Mouse (Mus musculus) liver, embryonic 14.5 days (tissue): ENCODE results near the gene Rfx4. TPM values are rescaled to one million over a fixed set of nuclear protein-coding genes. Genes with fewer than 3 reads are reported as not detected.

ENCODE experiments used
- ATAC-seq: fragments of 200-750 bp; cut with Nextera tagmentation; 2 replicates; pipeline ENCODE4 v1.8.0; 2017; ENCODE audit warnings: moderate number of reproducible peaks, mild to moderate bottlenecking, moderate library complexity; ENCODE audit not compliant: insufficient read depth
- DNase-seq, 3 experiments: peaks; one replicate each; pipeline ENCODE4 v3.0.0-alpha.2; 2012 to 2013; ENCODE audit warnings: low read depth in 3 of 3, low spot score in 3 of 3
- H3K27ac ChIP-seq: fragments of 300-500 bp; sonication (generic); 2 replicates; pipeline ENCODE4 v1.5.1; 2014; ENCODE audit warnings: moderate library complexity, mild to moderate bottlenecking, control low read depth, inconsistent platforms
- H3K27me3 ChIP-seq: fragments of 300-500 bp; sonication (generic); 2 replicates; pipeline ENCODE4 v1.6.1; 2014; ENCODE audit warnings: mild to moderate bottlenecking, low read length, moderate library complexity; ENCODE audit not compliant: control insufficient read depth, insufficient read depth
- H3K36me3 ChIP-seq: fragments of 300-500 bp; sonication (generic); replicated peaks from 2 replicates; pipeline ENCODE4 v1.6.1; 2014; ENCODE audit warnings: low read depth; ENCODE audit not compliant: control insufficient read depth, insufficient read depth
- H3K4me1 ChIP-seq, 2 experiments: fragments of 200-500 bp in 1 of 2; fragments of 300-500 bp in 1 of 2; sonication (generic) in 1 of 2; replicated peaks; 2 replicates each; pipeline ENCODE4 v1.6.1; 2012 to 2014; ENCODE audit warnings: antibody characterized with exemption in 1 of 2, inconsistent platforms in 1 of 2, low read length in 1 of 2; ENCODE audit not compliant: control insufficient read depth in 2 of 2, insufficient read depth in 2 of 2
- H3K4me2 ChIP-seq: fragments of 300-500 bp; sonication (generic); 2 replicates; pipeline ENCODE4 v1.6.1; 2014; ENCODE audit warnings: low read depth, mild to moderate bottlenecking, control low read depth, moderate library complexity
- H3K4me3 ChIP-seq, 2 experiments: fragments of 200-500 bp in 1 of 2; fragments of 300-500 bp in 1 of 2; sonication (generic) in 1 of 2; 2 replicates each; pipeline ENCODE4 v1.5.1; 2012 to 2014; ENCODE audit warnings: low read depth in 2 of 2, low read length in 2 of 2, mild to moderate bottlenecking in 2 of 2, control low read depth in 1 of 2, inconsistent platforms in 1 of 2, moderate library complexity in 1 of 2; ENCODE audit not compliant: insufficient read depth in 1 of 2
- H3K9ac ChIP-seq: fragments of 300-500 bp; sonication (generic); replicated peaks from 2 replicates; pipeline ENCODE4 v1.6.1; 2014; ENCODE audit warnings: mild to moderate bottlenecking, control low read depth, moderate library complexity
- H3K9me3 ChIP-seq: fragments of 300-500 bp; sonication (generic); 2 replicates; pipeline ENCODE4 v1.6.1; 2016; ENCODE audit warnings: low read length, mixed read lengths; ENCODE audit not compliant: control insufficient read depth
- CTCF ChIP-seq: IDR thresholded peaks from 2 replicates; pipeline ENCODE4 v1.5.1; 2016; ENCODE audit warnings: antibody characterized with exemption, low read depth, control low read depth
- EP300 ChIP-seq: IDR thresholded peaks from 2 replicates; pipeline ENCODE4 v1.6.1; 2016; ENCODE audit warnings: antibody characterized with exemption, low read depth
- WGBS: fragments of 180-500 bp; shearing (Covaris S2); extraction: QIAGEN DNeasy Blood & Tissue Kit; methylation state at CpG from one replicate; pipeline ENCODE4 v1.1.7; 2014; ENCODE audit not compliant: insufficient replicate concordance; 5-methylcytosine and 5-hydroxymethylcytosine counted together
- polyA plus RNA-seq, 2 experiments: library from polyadenylated mRNA; depleted of rRNA in 1 of 2; stranded (reverse) in 1 of 2; unstranded in 1 of 2; fragments of >200 nt; fragmentation: Nextera tagmentation in 1 of 2; extraction: Ambion mirVana in 1 of 2; gene quantifications; 2 replicates each; pipeline versions ENCODE4 v1.2.1 to v1.2.3; 2012 to 2014

The Rfx4 gene
- polyA plus RNA-seq, 2 experiments, result not detected

DNA sequence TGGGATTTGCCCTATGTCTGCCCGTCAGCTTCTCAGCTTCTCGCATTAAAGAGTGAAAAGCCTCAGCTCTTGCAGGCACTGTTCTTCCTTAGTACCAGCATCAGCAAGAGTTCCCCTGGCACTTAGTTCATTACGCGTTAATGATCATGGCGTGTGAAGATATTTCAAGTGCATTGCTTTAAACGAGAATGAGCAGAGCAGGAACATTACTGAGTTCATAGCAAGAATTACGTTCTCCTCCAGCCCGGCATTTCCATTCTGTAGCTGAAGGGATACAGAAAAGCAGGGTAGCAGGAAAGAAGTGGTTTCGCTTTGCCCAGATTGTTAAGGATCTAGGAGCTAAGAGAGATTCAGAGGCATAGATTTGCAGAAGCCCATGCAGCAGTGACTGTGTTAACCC is 151.0 kb downstream of the Rfx4 start:
- H3K27me3 ChIP-seq, result no peaks in the 10 kb centered on the region
- H3K4me2 ChIP-seq, result no peak overlapping the region
- H3K27ac ChIP-seq, result no peak overlapping the region
- ATAC-seq (no peak), DNase-seq (no peak)
- H3K9me3 ChIP-seq, result no peaks in the 10 kb centered on the region
- H3K36me3 ChIP-seq, result no peaks in the 10 kb centered on the region
- H3K4me3 ChIP-seq, result no peak overlapping the region
- H3K4me1 ChIP-seq, result peaks cover 0 to 5% of the 10 kb centered on the region in 2 experiments; a peak in 2 of 4 replicates
- no peak overlapping the region for H3K9ac ChIP-seq
- TF ChIP-seq CTCF, result no peak
- TF ChIP-seq EP300, result no peak
- 76% methylated on average over 9 of the region's 9 CpGs for WGBS

DNA sequence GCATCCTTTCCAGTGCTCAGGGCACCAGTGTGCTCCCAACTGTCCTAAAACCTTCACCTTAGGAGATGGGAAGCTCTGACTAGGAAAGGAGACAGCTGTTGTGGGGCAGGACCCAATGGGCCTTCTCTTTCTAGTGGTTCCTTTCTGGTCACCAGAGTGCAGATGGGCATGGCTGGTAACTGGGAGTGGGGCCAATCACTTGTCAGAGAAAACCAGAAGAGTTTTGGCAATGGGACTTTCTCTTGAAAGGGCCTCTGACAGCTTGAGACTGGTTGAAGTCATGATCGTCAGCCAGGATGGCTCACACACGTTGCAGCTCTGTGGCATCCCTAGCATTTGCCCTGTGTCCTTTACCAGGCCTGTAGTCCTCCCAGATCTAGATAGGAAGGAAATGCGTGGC is 152.1 kb downstream of the Rfx4 start:
- Histone ChIP-seq H3K9me3 (no peaks in the 10 kb centered on the region), H3K9ac (no peak overlapping the region), H3K27me3 (no peaks in the 10 kb centered on the region), H3K4me1 (peaks cover 0 to 2% of the 10 kb centered on the region in 2 experiments; a peak in 1 of 4 replicates), H3K36me3 (no peaks in the 10 kb centered on the region), H3K4me2 (no peak overlapping the region), H3K4me3 (no peak overlapping the region), H3K27ac (no peak overlapping the region)
- no peak for TF ChIP-seq CTCF
- TF ChIP-seq EP300, result no peak
- no peak for DNase-seq
- ATAC-seq, result no peak
- 33% methylated on average over 3 of the region's 3 CpGs for WGBS

DNA sequence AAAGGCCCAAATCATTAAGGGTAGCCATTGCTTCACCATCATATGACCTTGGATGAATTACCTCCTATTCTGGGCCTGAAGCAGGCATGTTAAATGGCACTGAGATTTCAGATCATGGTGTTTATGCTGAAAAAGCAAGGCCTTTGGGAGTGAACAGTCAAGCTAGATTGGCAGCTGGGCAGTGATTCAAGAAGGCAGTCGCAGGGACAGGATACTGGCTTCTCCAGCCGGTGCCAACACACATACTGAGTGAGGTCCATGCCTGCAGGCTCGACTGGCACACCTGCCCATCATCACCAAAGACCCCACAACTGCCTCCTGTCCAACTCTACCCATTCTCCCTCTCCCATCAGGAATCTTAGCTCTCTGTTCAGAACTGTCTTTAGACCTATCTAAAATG is 152.6 kb downstream of the Rfx4 start:
- Histone ChIP-seq H3K9me3 (no peaks in the 10 kb centered on the region), H3K4me2 (no peak overlapping the region), H3K36me3 (no peaks in the 10 kb centered on the region), H3K27ac (no peak overlapping the region), H3K4me3 (no peak overlapping the region), H3K27me3 (no peaks in the 10 kb centered on the region), H3K4me1 (peaks cover 0 to 2% of the 10 kb centered on the region in 2 experiments; a peak in 1 of 4 replicates), H3K9ac (no peak overlapping the region)
- DNase-seq, result no peak
- TF ChIP-seq CTCF (no peak), EP300 (no peak)
- ATAC-seq, result no peak
- WGBS, result 64% methylated on average over 3 of the region's 3 CpGs

- TF ChIP-seq EP300, result no peak
- no peak for TF ChIP-seq CTCF
- Histone ChIP-seq H3K9me3 (no peaks in the 10 kb centered on the region), H3K36me3 (no peaks in the 10 kb centered on the region), H3K4me3 (no peak overlapping the region), H3K9ac (no peak overlapping the region), H3K27ac (no peak overlapping the region), H3K4me2 (no peak overlapping the region), H3K27me3 (no peaks in the 10 kb centered on the region), H3K4me1 (no peaks in the 10 kb centered on the region)
- DNase-seq (no peak), ATAC-seq (no peak)
- 72% methylated on average over 17 of the region's 17 CpGs for WGBS
Observed at GRCm38 (mm10) chr10:84909021-84909801, 153.3 kb downstream of the Rfx4 start.

DNA sequence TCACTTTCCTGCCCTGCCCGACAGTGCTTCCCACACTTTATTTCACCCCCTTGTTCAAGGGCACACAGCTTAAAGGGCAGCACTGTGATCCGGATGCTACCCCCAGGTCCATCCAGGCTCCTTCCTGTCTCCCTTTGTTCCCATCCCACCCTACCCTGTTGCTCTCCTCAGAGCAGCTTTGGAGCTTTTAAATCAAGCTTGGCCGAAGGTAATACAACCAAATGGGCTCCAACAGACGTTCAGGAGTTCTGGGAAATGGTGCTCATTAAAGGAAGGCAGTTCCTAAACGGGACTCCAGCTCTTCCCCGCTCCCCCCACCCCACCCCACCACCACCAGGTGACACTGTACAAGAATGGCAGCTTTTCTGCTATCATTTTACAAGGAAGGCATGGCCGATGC is 154.3 kb downstream of the Rfx4 start:
- H3K4me2 ChIP-seq, result no peak overlapping the region
- ATAC-seq (no peak), DNase-seq (no peak)
- 35% methylated on average over 7 of the region's 7 CpGs for WGBS
- no peak overlapping the region for H3K27ac ChIP-seq
- H3K9me3 ChIP-seq, result no peaks in the 10 kb centered on the region
- H3K36me3 ChIP-seq, result no peaks in the 10 kb centered on the region
- TF ChIP-seq CTCF (no peak), EP300 (no peak)
- no peak overlapping the region for H3K4me3 ChIP-seq
- no peaks in the 10 kb centered on the region for H3K4me1 ChIP-seq
- H3K9ac ChIP-seq, result no peak overlapping the region
- H3K27me3 ChIP-seq, result no peaks in the 10 kb centered on the region
